In genomic region chr4:55531096-55531855, GRCm38 (mm10) we compare ENCODE assay signal across 8 mouse cellular contexts. TPM values are rescaled to one million over a fixed set of nuclear protein-coding genes. Genes with fewer than 3 reads are reported as not detected.
DNase-seq lines count a peak whose midpoint lies in the region; ATAC-seq lines count a peak whose summit lies in the region.

No protein-coding gene starts in this region.

- H3K27ac ChIP-seq in embryonic facial prominence, embryonic 15.5 days (replicated peaks): peak overlapping the region; percentile 96
- H3K27ac ChIP-seq in heart, embryonic 16.5 days (ENCODE audit: low read length): peak overlapping the region; percentile 24; the same call in 1 of the 2 replicates
- no peak overlapping the region for H3K27ac ChIP-seq in midbrain, embryonic 13.5 days
- peak overlapping the region; percentile 88 for H3K27ac ChIP-seq in stomach, embryonic 16.5 days (ENCODE audit: low read length)

- peak overlapping the region; percentile 90 for H3K4me2 ChIP-seq in embryonic facial prominence, embryonic 15.5 days (replicated peaks)
- H3K4me2 ChIP-seq in heart, embryonic 16.5 days (ENCODE audit: low read depth, low read length): peak overlapping the region; percentile 84
- H3K4me2 ChIP-seq in midbrain, embryonic 13.5 days (replicated peaks): peak overlapping the region; percentile 91
- H3K4me2 ChIP-seq in stomach, embryonic 16.5 days (ENCODE audit: low read depth, low read length): peak overlapping the region; percentile 77

- H3K9ac ChIP-seq in embryonic facial prominence, embryonic 15.5 days: peak overlapping the region; percentile 68
- H3K9ac ChIP-seq in heart, embryonic 16.5 days (ENCODE audit: low read length): peak overlapping the region; percentile 72
- peak overlapping the region; percentile 64 for H3K9ac ChIP-seq in midbrain, embryonic 13.5 days (replicated peaks)
- peak overlapping the region; percentile 89 for H3K9ac ChIP-seq in stomach, embryonic 16.5 days (ENCODE audit: low read length)

- peak overlapping the region; percentile 55 for H3K4me3 ChIP-seq in embryonic facial prominence, embryonic 15.5 days (replicated peaks)
- peak overlapping the region; percentile 67 for H3K4me3 ChIP-seq in heart, embryonic 16.5 days (ENCODE audit: low read length)
- peak overlapping the region; percentile 60 for H3K4me3 ChIP-seq in midbrain, embryonic 13.5 days (replicated peaks)
- H3K4me3 ChIP-seq in stomach, embryonic 16.5 days (replicated peaks; ENCODE audit: low read length): peak overlapping the region; percentile 82

- peaks cover 27% of the 10 kb centered on the region for H3K4me1 ChIP-seq in embryonic facial prominence, embryonic 15.5 days
- H3K4me1 ChIP-seq in heart, embryonic 16.5 days (ENCODE audit: control insufficient read depth, insufficient read depth, low read length): peaks cover 9% of the 10 kb centered on the region
- H3K4me1 ChIP-seq in midbrain, embryonic 13.5 days (replicated peaks): peaks cover 30% of the 10 kb centered on the region
- peaks cover 12% of the 10 kb centered on the region for H3K4me1 ChIP-seq in stomach, embryonic 16.5 days (ENCODE audit: control insufficient read depth, insufficient read depth, low read length)

- peak; percentile 60 for DNase-seq in 3T3-L1 (ENCODE audit: low read depth, low spot score)
- peak; percentile 61 for DNase-seq in Muller cell, postnatal 12 days (ENCODE audit: inconsistent ontology term)
- peak; percentile 53 to 59 for DNase-seq in kidney, postnatal 25 days
- DNase-seq in cerebellum, adult 18-20 months: no peak

- no peaks in the 10 kb centered on the region for H3K36me3 ChIP-seq in embryonic facial prominence, embryonic 15.5 days
- H3K36me3 ChIP-seq in heart, embryonic 16.5 days (ENCODE audit: control insufficient read depth, insufficient read depth): no peaks in the 10 kb centered on the region
- no peaks in the 10 kb centered on the region for H3K36me3 ChIP-seq in midbrain, embryonic 13.5 days
- no peaks in the 10 kb centered on the region for H3K36me3 ChIP-seq in stomach, embryonic 16.5 days (ENCODE audit: control insufficient read depth, insufficient read depth, low read length)

- H3K9me3 ChIP-seq in embryonic facial prominence, embryonic 15.5 days (replicated peaks): no peaks in the 10 kb centered on the region
- H3K9me3 ChIP-seq in heart, embryonic 16.5 days (replicated peaks; ENCODE audit: control insufficient read depth, low read length): no peaks in the 10 kb centered on the region
- no peaks in the 10 kb centered on the region for H3K9me3 ChIP-seq in midbrain, embryonic 13.5 days
- no peaks in the 10 kb centered on the region for H3K9me3 ChIP-seq in stomach, embryonic 16.5 days (replicated peaks; ENCODE audit: control insufficient read depth, low read length)

- H3K27me3 ChIP-seq in embryonic facial prominence, embryonic 15.5 days: no peaks in the 10 kb centered on the region
- H3K27me3 ChIP-seq in heart, embryonic 16.5 days (ENCODE audit: control insufficient read depth, insufficient read depth, low read length): no peaks in the 10 kb centered on the region
- H3K27me3 ChIP-seq in midbrain, embryonic 13.5 days: peaks cover 60% of the 10 kb centered on the region
- no peaks in the 10 kb centered on the region for H3K27me3 ChIP-seq in stomach, embryonic 16.5 days (ENCODE audit: control insufficient read depth, insufficient read depth, low read length)

- ATAC-seq in embryonic facial prominence, embryonic 15.5 days (ENCODE audit: insufficient number of reproducible peaks, low FRiP score, low TSS enrichment, low read depth): no peak
- no peak for ATAC-seq in heart, embryonic 16.5 days (replicated peaks; ENCODE audit: extremely low read depth, insufficient read depth, low FRiP score)
- no peak for ATAC-seq in midbrain, embryonic 13.5 days
- ATAC-seq in stomach, embryonic 16.5 days (ENCODE audit: insufficient read depth, low FRiP score): no peak

- WGBS in embryonic facial prominence, embryonic 15.5 days: under 1% methylated on average over 56 of the region's 56 CpGs
- under 1% methylated on average over 56 of the region's 56 CpGs for WGBS in heart, embryonic 16.5 days
- 3% methylated on average over 56 of the region's 56 CpGs for WGBS in midbrain, embryonic 13.5 days
- under 1% methylated on average over 56 of the region's 56 CpGs for WGBS in stomach, embryonic 16.5 days

RNA-seq across cellular contexts. Expression of gene Klf4, which starts 1.0 kb away (rescaled TPM):
- polyA plus RNA-seq in embryonic facial prominence, embryonic 15.5 days (2015; fragmentation: Nextera tagmentation; extraction: Ambion mirVana): 43.0 and 45.2 TPM in 2 replicates
- 4.7 and 5.7 TPM in 2 replicates for polyA plus RNA-seq in heart, embryonic 16.5 days (2015; fragmentation: Nextera tagmentation; extraction: Ambion mirVana)
- polyA plus RNA-seq in midbrain, embryonic 13.5 days (2015; fragmentation: Nextera tagmentation; extraction: Ambion mirVana): 1.3 and 2.1 TPM in 2 replicates
- polyA plus RNA-seq in stomach, embryonic 16.5 days (2015; fragmentation: Nextera tagmentation; extraction: Ambion mirVana): 29.4 and 33.8 TPM in 2 replicates

Comparison
In these comparisons a context has a peak if more than half of its experiments do, and no peak if none do; other contexts are left out.
1. DNase-seq: peak in 3T3-L1 (single experiment), Muller cell, postnatal 12 days (single experiment) and kidney, postnatal 25 days (2 of 2); none in cerebellum, adult 18-20 months (0 of 2).
2. Peak in every context shown above with its lines, with median percentiles within 50 percentile points of each other: H3K4me2 ChIP-seq, H3K4me3 ChIP-seq and H3K9ac ChIP-seq.